Mouse (Mus musculus): ENCODE measurements around the gene Rbfox1. TPM values are rescaled to one million over a fixed set of nuclear protein-coding genes. Genes with fewer than 3 reads are reported as not detected.

The Rbfox1 gene
- polyA plus RNA-seq, 1 experiment, result not detected

DNA sequence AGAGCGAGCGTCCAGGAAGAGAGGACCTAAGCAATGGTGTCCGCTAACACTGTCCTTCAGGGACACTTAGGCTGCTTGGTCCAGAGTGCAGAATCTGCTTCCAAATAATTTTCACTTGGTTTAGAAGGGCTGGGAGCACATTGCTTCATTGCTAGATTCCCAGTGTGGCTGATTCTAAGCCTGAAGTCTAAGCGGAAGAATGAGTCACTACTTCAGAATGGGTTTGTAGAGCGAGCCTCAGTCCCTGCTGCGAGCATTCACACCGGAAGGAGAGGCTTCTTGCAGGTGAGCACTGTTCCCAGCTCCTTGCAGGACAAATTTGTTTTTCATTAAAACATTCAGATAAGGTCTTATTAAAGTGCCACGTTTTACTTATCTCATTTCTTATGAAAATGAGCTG is 1151.8 kb downstream of the Rbfox1 start:
- Histone ChIP-seq H3K27ac (ENCODE audit: insufficient read depth, low read depth, low read length) (no peak overlapping the region), H3K4me3 (ENCODE audit: insufficient read depth, low read depth, low read length) (no peak overlapping the region), H3K4me1 (ENCODE audit: control insufficient read depth, insufficient read depth, low read length) (peaks cover 16% of the 10 kb centered on the region)
- TF ChIP-seq CTCF (IDR thresholded peaks at IDR 0.05; ENCODE audit: insufficient read depth, low read depth, low read length), result no peak
- TF ChIP-seq POLR2A (IDR thresholded peaks at IDR 0.05; ENCODE audit: insufficient read depth, low read depth, low read length), result no peak
- WGBS, result 66% methylated on average over 8 of the region's 8 CpGs

DNA sequence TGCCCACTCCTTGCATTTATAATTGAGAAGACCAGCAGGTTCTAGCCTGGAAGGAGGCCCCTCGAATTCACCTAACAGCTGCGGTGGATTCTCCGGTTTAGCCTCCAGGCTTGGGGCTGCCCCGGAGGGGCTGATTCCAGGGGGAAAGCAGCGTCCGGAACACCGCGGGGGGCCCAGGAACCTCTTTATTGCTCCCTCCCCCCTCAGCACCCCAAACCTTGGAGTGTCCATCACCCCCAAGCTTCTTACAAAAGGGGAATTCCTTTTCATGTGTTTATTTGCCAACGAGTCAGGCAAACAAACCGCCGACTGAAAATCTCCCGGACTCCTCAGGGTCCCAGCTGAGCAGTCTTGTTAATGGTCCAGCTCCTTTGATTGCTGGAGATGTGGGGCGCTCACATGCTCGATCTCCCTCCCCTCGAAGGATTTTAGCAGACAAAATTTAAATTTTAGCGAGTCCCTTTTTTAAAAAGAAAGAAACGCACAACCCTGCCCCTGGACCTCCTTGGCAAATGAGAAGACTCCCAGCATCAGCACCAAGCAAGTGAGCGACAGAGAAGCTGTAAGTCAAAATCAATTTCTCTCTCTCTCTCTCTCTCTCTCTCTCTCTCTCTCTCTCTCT is 1153.6 kb downstream of the Rbfox1 start:
- H3K4me3 ChIP-seq (ENCODE audit: insufficient read depth, low read depth, low read length), result peak overlapping the region; percentile 38
- TF ChIP-seq CTCF (IDR thresholded peaks at IDR 0.05; ENCODE audit: insufficient read depth, low read depth, low read length), result no peak
- no peak for TF ChIP-seq POLR2A (IDR thresholded peaks at IDR 0.05; ENCODE audit: insufficient read depth, low read depth, low read length)
- H3K27ac ChIP-seq (ENCODE audit: insufficient read depth, low read depth, low read length), result no peak overlapping the region
- peaks cover 16% of the 10 kb centered on the region for H3K4me1 ChIP-seq (ENCODE audit: control insufficient read depth, insufficient read depth, low read length)
- WGBS, result 13% methylated on average over 18 of the region's 18 CpGs

DNA sequence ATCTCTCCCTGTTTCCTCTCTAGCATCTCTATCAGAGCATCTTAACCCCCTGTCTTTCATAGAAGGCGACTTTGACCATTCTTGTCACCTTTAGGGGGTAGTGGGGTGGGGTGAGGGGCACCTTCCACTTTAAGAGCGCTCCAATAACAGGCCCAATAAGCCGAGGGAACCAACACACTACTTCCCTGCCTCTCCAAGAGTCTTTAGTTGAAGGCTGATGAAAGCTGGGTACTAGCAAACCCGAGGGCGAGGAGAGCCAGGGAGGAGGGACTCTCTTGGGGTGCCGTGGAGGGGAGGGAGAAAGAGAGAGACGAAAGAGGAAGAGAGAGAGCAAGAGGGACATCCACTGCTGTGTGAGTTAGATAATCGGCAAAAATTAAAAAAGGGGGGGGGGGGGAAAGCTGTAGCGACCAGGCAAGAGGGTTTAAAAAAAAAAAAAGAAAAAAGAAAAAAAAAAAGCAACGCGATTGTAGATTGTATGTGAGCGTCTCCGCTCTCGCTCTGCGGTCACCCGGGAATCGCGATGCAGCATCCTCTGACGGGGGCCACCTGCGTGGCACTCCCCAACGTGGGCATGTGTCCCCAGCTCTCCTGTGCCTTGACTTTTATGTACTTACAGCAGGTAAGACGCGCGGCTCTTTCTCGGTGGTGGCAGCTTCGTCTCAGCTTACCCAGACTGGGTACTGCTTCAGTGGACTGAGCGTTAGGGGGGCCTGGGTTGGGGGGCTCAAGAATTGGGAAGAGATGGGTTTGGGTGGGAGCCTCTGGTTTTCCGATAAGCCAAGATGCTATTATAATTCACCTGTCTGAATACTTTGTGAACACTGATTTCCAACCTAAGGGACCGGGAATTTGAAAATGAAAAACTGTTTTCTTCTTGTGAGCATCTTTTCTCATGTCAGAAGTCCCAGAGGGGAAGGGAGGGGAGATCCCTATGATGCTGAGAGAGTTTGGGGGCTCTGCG is 1154.5 kb downstream of the Rbfox1 start:
- Histone ChIP-seq H3K27ac (ENCODE audit: insufficient read depth, low read depth, low read length) (no peak overlapping the region), H3K4me3 (ENCODE audit: insufficient read depth, low read depth, low read length) (peak overlapping the region; percentile 53), H3K4me1 (ENCODE audit: control insufficient read depth, insufficient read depth, low read length) (peaks cover 16% of the 10 kb centered on the region)
- TF ChIP-seq POLR2A (IDR thresholded peaks at IDR 0.05; ENCODE audit: insufficient read depth, low read depth, low read length), result no peak
- no peak for TF ChIP-seq CTCF (IDR thresholded peaks at IDR 0.05; ENCODE audit: insufficient read depth, low read depth, low read length)
- 5% methylated on average over 29 of the region's 30 CpGs for WGBS

DNA sequence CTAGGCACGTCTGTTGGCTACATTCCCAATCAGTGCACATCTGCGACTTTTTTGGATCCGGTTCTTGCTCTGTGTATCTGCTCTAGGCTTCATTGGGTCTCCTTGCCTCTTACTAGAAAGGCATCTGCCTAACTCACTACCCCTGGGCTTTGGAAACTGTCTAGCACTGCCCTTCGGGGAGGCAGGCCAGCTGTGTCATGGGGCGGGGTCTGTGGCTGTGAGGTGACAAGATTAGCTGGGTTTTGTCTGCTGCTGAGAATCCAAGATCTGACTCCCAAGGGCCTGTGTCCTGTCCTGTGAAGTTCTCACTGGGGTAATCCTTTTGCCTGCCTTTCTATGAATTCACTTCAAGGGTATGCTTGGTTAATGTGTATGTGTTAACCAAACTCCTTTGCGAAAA is 1155.5 kb downstream of the Rbfox1 start:
- H3K27ac ChIP-seq (ENCODE audit: insufficient read depth, low read depth, low read length), result no peak overlapping the region
- 65% methylated on average over 6 of the region's 6 CpGs for WGBS
- H3K4me3 ChIP-seq (ENCODE audit: insufficient read depth, low read depth, low read length), result peak overlapping the region; percentile 39
- peaks cover 16% of the 10 kb centered on the region for H3K4me1 ChIP-seq (ENCODE audit: control insufficient read depth, insufficient read depth, low read length)
- TF ChIP-seq CTCF (IDR thresholded peaks at IDR 0.05; ENCODE audit: insufficient read depth, low read depth, low read length), result no peak
- TF ChIP-seq POLR2A (IDR thresholded peaks at IDR 0.05; ENCODE audit: insufficient read depth, low read depth, low read length), result no peak

DNA sequence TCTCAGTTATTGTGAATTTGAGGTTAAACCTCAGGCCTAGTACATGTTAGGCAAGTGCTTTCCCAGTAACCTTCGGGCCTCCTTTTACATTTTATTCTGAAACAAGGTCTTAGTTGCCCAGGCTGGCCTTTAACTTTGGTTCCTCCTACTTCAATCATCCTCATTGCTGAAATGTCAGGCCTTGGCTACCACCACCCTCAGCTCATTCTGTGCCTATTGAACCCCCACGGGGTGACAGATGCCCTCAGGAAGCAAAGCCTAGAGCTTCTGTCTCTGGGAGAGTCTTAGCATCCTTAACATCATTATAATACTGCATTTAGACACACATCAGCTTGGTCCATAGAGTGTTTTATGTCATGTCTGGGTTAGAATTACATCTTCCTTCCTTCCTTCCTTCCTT is 1162.3 kb downstream of the Rbfox1 start:
- 84% methylated on average over 2 of the region's 2 CpGs for WGBS
- Histone ChIP-seq H3K27ac (ENCODE audit: insufficient read depth, low read depth, low read length) (no peak overlapping the region), H3K4me3 (ENCODE audit: insufficient read depth, low read depth, low read length) (no peak overlapping the region), H3K4me1 (ENCODE audit: control insufficient read depth, insufficient read depth, low read length) (peaks cover 9% of the 10 kb centered on the region)
- TF ChIP-seq CTCF (IDR thresholded peaks at IDR 0.05; ENCODE audit: insufficient read depth, low read depth, low read length) (no peak), POLR2A (IDR thresholded peaks at IDR 0.05; ENCODE audit: insufficient read depth, low read depth, low read length) (no peak)

DNA sequence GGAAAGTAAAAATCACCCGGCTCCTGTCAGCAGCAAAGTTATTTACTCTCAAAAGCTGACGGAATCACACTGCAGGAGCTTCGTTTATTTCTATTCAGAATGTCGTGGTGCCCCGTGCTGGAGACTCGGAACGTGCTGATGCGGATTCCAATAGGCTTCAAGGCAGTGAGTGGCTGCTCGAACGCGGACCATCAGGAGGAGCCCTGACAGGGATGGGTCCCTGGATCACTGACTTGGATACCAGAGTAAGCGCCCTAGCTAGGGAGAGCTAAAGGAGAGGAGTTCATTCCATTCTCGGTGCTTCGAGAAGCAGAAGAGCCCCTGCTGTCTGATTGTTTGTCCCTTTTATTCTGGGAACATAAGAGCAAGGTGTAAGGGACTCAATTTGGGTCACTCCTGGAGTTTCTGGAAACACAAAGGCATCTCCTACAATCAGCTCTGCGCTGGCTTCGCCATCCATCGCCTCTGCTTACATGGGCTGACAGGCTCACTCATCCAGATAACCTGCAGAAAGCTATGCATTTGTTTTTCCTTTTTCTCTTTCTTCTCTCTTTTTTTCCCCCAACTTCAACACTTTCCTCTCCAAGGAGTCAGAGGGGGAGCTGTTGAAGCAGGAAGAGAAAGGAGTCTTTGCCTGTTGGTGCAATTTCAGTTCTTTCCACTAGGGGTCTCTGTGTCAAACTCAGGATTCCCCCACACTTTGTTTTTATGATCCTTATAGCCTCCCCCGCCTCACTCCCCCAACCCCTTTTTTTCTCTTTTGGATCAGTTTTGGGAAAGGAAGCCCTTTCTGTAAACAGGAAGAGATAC is 1164.2 kb downstream of the Rbfox1 start:
- H3K27ac ChIP-seq (ENCODE audit: insufficient read depth, low read depth, low read length), result no peak overlapping the region
- H3K4me1 ChIP-seq (ENCODE audit: control insufficient read depth, insufficient read depth, low read length), result peaks cover 9% of the 10 kb centered on the region
- no peak overlapping the region for H3K4me3 ChIP-seq (ENCODE audit: insufficient read depth, low read depth, low read length)
- TF ChIP-seq POLR2A (IDR thresholded peaks at IDR 0.05; ENCODE audit: insufficient read depth, low read depth, low read length) (no peak), CTCF (IDR thresholded peaks at IDR 0.05; ENCODE audit: insufficient read depth, low read depth, low read length) (no peak)
- 19% methylated on average over 18 of the region's 18 CpGs for WGBS

DNA sequence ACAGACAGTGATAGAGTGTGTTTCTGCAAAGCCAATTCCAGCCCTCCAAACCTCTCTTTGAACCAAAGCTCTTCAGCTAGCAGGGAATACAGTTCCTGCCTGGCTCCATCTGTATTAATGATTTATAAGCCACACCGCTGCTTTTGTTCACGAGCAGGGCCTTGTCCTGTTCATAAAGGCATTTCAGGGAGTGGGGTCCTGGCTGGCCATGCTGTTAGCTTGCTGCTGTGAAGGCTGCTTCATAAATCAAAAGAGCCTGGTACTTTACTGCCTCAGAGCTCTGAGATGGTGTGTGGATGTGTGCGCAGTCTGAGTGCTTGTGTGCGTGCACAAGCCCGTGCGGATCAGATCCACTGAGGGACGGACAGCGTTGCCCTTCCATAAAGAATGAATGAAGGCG is 1165.8 kb downstream of the Rbfox1 start:
- Histone ChIP-seq H3K4me1 (ENCODE audit: control insufficient read depth, insufficient read depth, low read length) (peaks cover 9% of the 10 kb centered on the region), H3K27ac (ENCODE audit: insufficient read depth, low read depth, low read length) (no peak overlapping the region), H3K4me3 (ENCODE audit: insufficient read depth, low read depth, low read length) (no peak overlapping the region)
- 92% methylated on average over 9 of the region's 9 CpGs for WGBS
- TF ChIP-seq CTCF (IDR thresholded peaks at IDR 0.05; ENCODE audit: insufficient read depth, low read depth, low read length) (no peak), POLR2A (IDR thresholded peaks at IDR 0.05; ENCODE audit: insufficient read depth, low read depth, low read length) (no peak)

DNA sequence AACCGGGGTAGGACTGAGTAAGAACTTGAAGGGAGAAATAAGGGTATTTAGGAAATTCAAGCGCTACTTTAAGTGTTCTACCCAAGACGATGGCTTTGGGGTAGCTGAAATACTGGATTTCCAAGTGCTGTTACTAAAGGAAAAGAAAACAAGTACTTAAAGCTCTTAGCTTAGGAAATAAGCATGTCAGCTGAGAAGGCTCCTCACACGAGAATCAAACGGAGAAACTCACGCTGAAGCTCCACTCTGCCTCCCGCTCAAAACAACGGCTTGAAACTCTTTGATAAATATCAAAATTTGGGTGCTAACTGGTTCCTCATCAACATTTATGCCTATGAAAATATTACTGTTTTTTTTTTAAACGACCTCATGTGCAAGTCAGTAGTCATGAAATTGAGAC is 1166.8 kb downstream of the Rbfox1 start:
- no peak for TF ChIP-seq POLR2A (IDR thresholded peaks at IDR 0.05; ENCODE audit: insufficient read depth, low read depth, low read length)
- no peak for TF ChIP-seq CTCF (IDR thresholded peaks at IDR 0.05; ENCODE audit: insufficient read depth, low read depth, low read length)
- Histone ChIP-seq H3K4me1 (ENCODE audit: control insufficient read depth, insufficient read depth, low read length) (peaks cover 9% of the 10 kb centered on the region), H3K4me3 (ENCODE audit: insufficient read depth, low read depth, low read length) (no peak overlapping the region), H3K27ac (ENCODE audit: insufficient read depth, low read depth, low read length) (no peak overlapping the region)
- whole genome bisulfite sequencing, result 34% methylated on average over 9 of the region's 9 CpGs

Measured in olfactory bulb, adult 2 months (tissue).